Mouse (Mus musculus) hindbrain, postnatal 0 days (tissue): ENCODE data around the gene Lamc1. TPM values are rescaled to one million over a fixed set of nuclear protein-coding genes. Genes with fewer than 3 reads are reported as not detected.
A peak's percentile ranks its signal among the peaks of the same experiment; 100 is the strongest.

Experiments used
- ATAC-seq: fragments of 200-750 bp; cut with Nextera tagmentation; 2 replicates; pipeline ENCODE4 v1.8.0; 2017; ENCODE audit warnings: mild to moderate bottlenecking, moderate TSS enrichment, moderate library complexity
- DNase-seq: peaks from one replicate; pipeline ENCODE4 v3.0.0-alpha.2; 2015; ENCODE audit warnings: low spot score
- H3K27ac ChIP-seq: fragments of 300-500 bp; sonication (generic); 2 replicates; pipeline ENCODE4 v1.5.1; 2014; ENCODE audit warnings: mild to moderate bottlenecking
- H3K27me3 ChIP-seq: fragments of 300-500 bp; sonication (generic); 2 replicates; pipeline ENCODE4 v1.6.1; 2014; ENCODE audit warnings: low read length, mixed read lengths; ENCODE audit not compliant: insufficient read depth
- H3K36me3 ChIP-seq: fragments of 300-500 bp; sonication (generic); 2 replicates; pipeline ENCODE4 v1.6.1; 2014; ENCODE audit warnings: low read length, mixed read lengths; ENCODE audit not compliant: insufficient read depth
- H3K4me1 ChIP-seq: fragments of 300-500 bp; sonication (generic); 2 replicates; pipeline ENCODE4 v1.6.1; 2014; ENCODE audit warnings: antibody characterized with exemption, low read length, mixed read lengths; ENCODE audit not compliant: insufficient read depth
- H3K4me2 ChIP-seq: fragments of 300-500 bp; sonication (generic); 2 replicates; pipeline ENCODE4 v1.6.1; 2014; ENCODE audit warnings: low read depth, mild to moderate bottlenecking, low read length, moderate library complexity, mixed read lengths
- H3K4me3 ChIP-seq: fragments of 300-500 bp; sonication (generic); 2 replicates; pipeline ENCODE4 v1.5.1; 2014; ENCODE audit warnings: low read length
- H3K9ac ChIP-seq: fragments of 300-500 bp; sonication (generic); replicated peaks from 2 replicates; pipeline ENCODE4 v1.6.1; 2014; ENCODE audit warnings: mild to moderate bottlenecking, low read length, moderate library complexity, mixed read lengths
- H3K9me3 ChIP-seq: fragments of 300-500 bp; sonication (generic); 2 replicates; pipeline ENCODE4 v1.6.1; 2016; ENCODE audit warnings: low read length, mixed read lengths
- CTCF ChIP-seq: IDR thresholded peaks from 2 replicates; pipeline ENCODE4 v1.5.1; 2016; ENCODE audit warnings: antibody characterized with exemption, control low read depth, low read depth
- WGBS: fragments of 180-500 bp; shearing (Covaris S2); extraction: QIAGEN DNeasy Blood & Tissue Kit; methylation state at CpG from one replicate; pipeline ENCODE4 v1.1.7; 2014; 5-methylcytosine and 5-hydroxymethylcytosine counted together
- polyA plus RNA-seq: library from polyadenylated mRNA; unstranded; fragments of >200 nt; fragmentation: Nextera tagmentation; extraction: Ambion mirVana; gene quantifications from 2 replicates; pipeline ENCODE4 v1.2.1, GENCODE M21; 2015
- total RNA-seq: library from RNA; depleted of rRNA; stranded (reverse); fragments of >200 nt; gene quantifications from 2 replicates; pipeline ENCODE4 v1.2.3, GENCODE M21; 2014

Lamc1 gene
- total and polyA plus RNA-seq, 2 experiments from 2014 or later, result 13.5 to 52.9 TPM

DNA sequence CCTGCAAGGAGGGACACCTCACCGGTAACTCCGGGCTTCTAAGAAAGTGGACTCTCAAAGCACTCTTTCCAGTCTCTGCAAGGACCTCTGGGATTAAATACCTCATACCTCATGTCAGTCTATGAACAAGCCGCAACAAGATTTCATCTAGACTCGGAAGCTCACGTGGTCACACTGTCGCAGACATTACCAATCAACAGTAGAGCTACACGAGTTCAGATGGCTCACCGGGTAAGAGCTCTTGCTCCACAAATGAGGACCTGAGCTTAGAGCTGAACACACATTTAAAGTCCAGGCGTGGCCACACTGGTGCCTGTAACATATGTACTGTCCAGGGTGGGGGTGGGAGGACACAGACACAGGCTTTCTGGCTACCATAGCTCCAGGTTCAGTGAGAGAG lies 46.4 kb downstream of the Lamc1 start:
- no peak overlapping the region for H3K4me2 ChIP-seq
- DNase-seq (no peak), ATAC-seq (no peak)
- no peaks in the 10 kb centered on the region for H3K36me3 ChIP-seq
- no peak for TF ChIP-seq CTCF
- H3K4me1 ChIP-seq, result no peaks in the 10 kb centered on the region
- H3K9ac ChIP-seq, result no peak overlapping the region
- no peaks in the 10 kb centered on the region for H3K9me3 ChIP-seq
- no peaks in the 10 kb centered on the region for H3K27me3 ChIP-seq
- no peak overlapping the region for H3K4me3 ChIP-seq
- WGBS, result 91% methylated on average over 9 of the region's 9 CpGs
- no peak overlapping the region for H3K27ac ChIP-seq

DNA sequence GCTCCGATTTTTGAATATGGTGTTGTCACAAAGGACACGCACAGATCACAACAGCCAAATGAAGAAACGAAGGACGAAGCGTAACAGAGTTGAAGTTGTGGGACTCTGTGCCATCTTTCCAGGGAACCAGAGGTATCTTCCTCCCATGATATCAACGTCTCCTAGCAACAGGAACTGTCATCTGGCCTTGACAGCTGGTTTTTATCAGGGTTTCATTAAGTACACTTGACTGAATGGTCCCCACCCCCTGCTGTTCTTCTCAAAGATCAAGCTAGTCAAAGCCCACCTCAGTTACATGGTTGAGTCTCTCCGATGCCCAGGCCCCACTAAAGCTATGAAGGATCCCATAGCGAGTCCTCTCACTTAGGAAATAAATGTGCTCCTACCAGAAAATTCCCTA lies 47.4 kb downstream of the Lamc1 start:
- Histone ChIP-seq H3K9me3 (no peaks in the 10 kb centered on the region), H3K36me3 (no peaks in the 10 kb centered on the region), H3K4me2 (no peak overlapping the region), H3K27ac (no peak overlapping the region), H3K4me1 (no peaks in the 10 kb centered on the region), H3K4me3 (no peak overlapping the region), H3K9ac (no peak overlapping the region), H3K27me3 (no peaks in the 10 kb centered on the region)
- TF ChIP-seq CTCF, result no peak
- ATAC-seq, result no peak
- 65% methylated on average over 8 of the region's 8 CpGs for WGBS
- DNase-seq, result no peak

DNA sequence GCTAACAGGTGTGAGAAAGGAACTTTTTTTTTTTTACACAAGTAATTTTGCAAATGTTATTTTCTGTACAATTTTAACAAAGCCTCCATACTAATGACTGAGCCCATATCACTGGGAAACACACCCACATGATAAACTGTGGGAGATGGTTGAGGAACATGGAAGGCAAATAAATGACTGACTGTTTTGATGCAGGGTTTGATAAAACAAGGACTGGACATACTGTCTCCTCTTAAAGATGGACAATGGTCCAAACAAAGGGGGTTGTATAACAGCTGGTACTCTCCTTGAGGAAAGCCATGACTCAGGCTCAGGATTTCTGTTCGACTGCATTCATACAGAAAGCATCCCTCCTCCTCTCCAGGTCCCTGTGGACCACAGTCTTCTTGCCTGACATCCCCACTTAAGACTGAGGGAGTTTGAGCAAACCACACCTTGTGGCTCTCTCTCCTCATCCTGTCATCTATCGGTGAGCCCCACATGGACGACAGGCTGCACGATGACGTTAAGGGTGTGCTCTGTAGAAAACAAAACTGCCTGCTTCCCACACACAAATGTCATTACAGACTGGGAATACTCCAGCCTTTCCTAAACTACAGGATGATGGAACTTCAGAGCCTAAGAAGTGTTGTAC lies 50.1 kb downstream of the Lamc1 start:
- no peaks in the 10 kb centered on the region for H3K4me1 ChIP-seq
- no peak overlapping the region for H3K4me3 ChIP-seq
- no peak overlapping the region for H3K27ac ChIP-seq
- no peaks in the 10 kb centered on the region for H3K36me3 ChIP-seq
- no peaks in the 10 kb centered on the region for H3K9me3 ChIP-seq
- WGBS, result 73% methylated on average over 5 of the region's 5 CpGs
- ATAC-seq (no peak), DNase-seq (no peak)
- H3K4me2 ChIP-seq, result no peak overlapping the region
- no peaks in the 10 kb centered on the region for H3K27me3 ChIP-seq
- no peak overlapping the region for H3K9ac ChIP-seq
- TF ChIP-seq CTCF, result no peak

DNA sequence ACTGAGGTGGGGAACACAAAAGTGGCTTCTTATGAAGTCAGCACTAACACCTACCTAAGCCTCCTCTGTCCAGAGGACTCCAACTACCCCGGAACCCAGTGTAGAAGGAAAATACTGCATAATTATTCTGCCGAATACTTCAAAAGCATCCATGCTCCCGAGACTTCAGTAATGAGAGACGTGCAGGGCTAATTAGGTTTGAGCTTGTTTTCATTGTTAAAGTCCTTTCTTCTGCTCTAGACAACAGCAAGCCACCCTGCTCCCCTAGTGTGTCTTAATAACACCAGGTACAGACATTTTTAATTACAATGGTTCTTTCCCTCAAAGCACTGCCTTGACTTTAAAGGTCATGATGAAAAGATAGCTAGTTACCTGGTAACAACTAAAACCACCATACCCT lies 51.1 kb downstream of the Lamc1 start:
- no peak overlapping the region for H3K27ac ChIP-seq
- H3K4me3 ChIP-seq, result no peak overlapping the region
- WGBS, result 33% methylated on average over 4 of the region's 4 CpGs
- H3K27me3 ChIP-seq, result no peaks in the 10 kb centered on the region
- H3K36me3 ChIP-seq, result no peaks in the 10 kb centered on the region
- no peak overlapping the region for H3K9ac ChIP-seq
- TF ChIP-seq CTCF, result no peak
- H3K9me3 ChIP-seq, result no peaks in the 10 kb centered on the region
- H3K4me1 ChIP-seq, result no peaks in the 10 kb centered on the region
- no peak for DNase-seq
- ATAC-seq, result no peak
- H3K4me2 ChIP-seq, result no peak overlapping the region

DNA sequence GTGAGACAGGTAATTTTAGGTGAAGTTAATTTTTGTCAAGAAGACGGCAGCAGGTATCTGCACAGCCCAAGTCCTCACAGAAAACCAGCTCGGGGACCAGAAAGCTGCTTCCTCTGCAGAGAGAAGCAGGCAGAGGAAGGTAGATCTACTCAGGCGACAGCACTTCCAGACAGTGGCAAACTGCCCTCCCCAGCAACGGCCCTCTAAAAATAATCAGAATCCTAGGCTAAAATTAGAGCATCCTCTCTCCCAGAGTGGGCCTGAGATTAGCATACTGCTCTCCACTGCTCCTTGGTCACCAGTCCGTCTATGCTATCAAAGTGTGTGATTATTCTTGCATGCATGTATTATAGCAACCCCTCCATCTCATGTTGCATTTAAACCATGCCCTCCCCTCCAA lies 52.2 kb downstream of the Lamc1 start:
- no peak overlapping the region for H3K4me3 ChIP-seq
- H3K9ac ChIP-seq, result no peak overlapping the region
- no peaks in the 10 kb centered on the region for H3K36me3 ChIP-seq
- no peaks in the 10 kb centered on the region for H3K9me3 ChIP-seq
- H3K4me1 ChIP-seq, result no peaks in the 10 kb centered on the region; the same call in 1 of the 2 replicates
- H3K4me2 ChIP-seq, result no peak overlapping the region
- WGBS, result 73% methylated on average over 5 of the region's 5 CpGs
- no peak for TF ChIP-seq CTCF
- H3K27me3 ChIP-seq, result no peaks in the 10 kb centered on the region
- no peak for ATAC-seq
- H3K27ac ChIP-seq, result no peak overlapping the region
- no peak for DNase-seq

DNA sequence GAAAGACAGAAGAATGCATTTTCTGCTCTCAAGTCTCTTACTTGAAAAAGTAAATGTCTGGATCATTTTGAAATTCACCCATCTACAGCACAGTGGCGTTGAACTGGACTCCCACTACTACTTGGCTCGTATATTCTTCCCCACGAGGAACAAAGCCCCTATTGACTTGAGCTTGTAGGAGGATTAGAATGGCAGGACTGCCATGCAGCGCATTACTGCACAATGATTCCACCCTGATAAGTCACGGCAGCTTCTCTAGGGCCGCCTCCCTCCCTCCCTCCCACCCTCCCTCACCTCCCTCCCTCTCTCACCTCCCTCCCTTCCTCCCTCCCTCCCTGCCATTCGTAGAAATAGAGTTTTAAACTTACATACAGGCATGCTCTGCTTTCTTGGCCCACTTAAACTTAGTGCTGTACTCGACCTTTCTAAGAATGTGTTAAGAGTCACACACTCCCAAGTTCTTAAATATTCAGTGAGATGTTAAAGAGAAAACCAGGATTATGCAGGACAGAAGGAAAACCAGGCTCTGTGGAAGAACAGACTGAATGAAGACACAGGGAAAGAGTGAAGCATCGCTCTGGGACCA lies 54.5 kb downstream of the Lamc1 start:
- Histone ChIP-seq H3K9me3 (no peaks in the 10 kb centered on the region), H3K4me2 (no peak overlapping the region), H3K27me3 (no peaks in the 10 kb centered on the region), H3K9ac (no peak overlapping the region), H3K27ac (no peak overlapping the region), H3K4me1 (peaks cover 8% of the 10 kb centered on the region; the same call in 1 of the 2 replicates), H3K4me3 (no peak overlapping the region), H3K36me3 (no peaks in the 10 kb centered on the region)
- ATAC-seq, result 0 out of 2 replicates have a peak, but pooled peaks have one; percentile 57
- TF ChIP-seq CTCF, result no peak
- WGBS, result 28% methylated on average over 9 of the region's 9 CpGs
- DNase-seq, result no peak

DNA sequence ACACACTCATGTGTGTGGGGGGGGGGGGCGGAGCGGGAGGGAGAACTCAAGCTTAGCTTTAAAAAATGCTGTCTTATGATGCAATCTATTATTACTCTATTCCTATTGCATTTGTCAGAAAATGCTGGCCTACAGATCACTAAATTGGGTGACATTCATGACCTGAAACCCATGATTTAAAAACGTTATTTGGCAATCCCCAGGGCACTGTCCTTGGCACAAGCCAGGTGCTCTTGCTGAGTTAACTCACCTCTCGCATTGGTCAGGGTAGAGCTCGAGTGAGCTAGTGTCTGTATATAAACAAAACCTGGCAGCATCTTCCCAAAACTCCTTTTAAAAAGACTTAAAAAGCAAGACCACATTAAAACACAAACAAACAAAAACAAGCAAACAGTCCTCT lies 57.1 kb downstream of the Lamc1 start:
- Histone ChIP-seq H3K9ac (no peak overlapping the region), H3K4me3 (no peak overlapping the region), H3K27ac (no peak overlapping the region), H3K4me1 (peaks cover 8% of the 10 kb centered on the region; the same call in 1 of the 2 replicates), H3K27me3 (no peaks in the 10 kb centered on the region), H3K4me2 (no peak overlapping the region), H3K9me3 (no peaks in the 10 kb centered on the region), H3K36me3 (no peaks in the 10 kb centered on the region)
- WGBS, result 63% methylated on average over 5 of the region's 5 CpGs
- ATAC-seq, result peak; percentile 16; the same call in 1 of the 2 replicates
- no peak for TF ChIP-seq CTCF
- DNase-seq, result no peak
